Mouse (Mus musculus): ENCODE measurements around the gene Upp2. TPM values are rescaled to one million over a fixed set of nuclear protein-coding genes. Genes with fewer than 3 reads are reported as not detected.

The Upp2 gene
- polyA plus RNA-seq, 1 experiment, result 7.6 TPM

- Histone ChIP-seq H3K4me3 (replicated peaks; ENCODE audit: extremely low read depth, low read depth, low read length) (no peak overlapping the region), H3K4me1 (ENCODE audit: control insufficient read depth, insufficient read depth, low read length) (peaks cover 27% of the 10 kb centered on the region)
- TF ChIP-seq POLR2A (IDR thresholded peaks at IDR 0.05; ENCODE audit: borderline replicate concordance, extremely low read depth, low read depth, low read length), result no peak
- TF ChIP-seq CTCF (IDR thresholded peaks at IDR 0.05; ENCODE audit: insufficient read depth, low read length), result no peak
- 51% methylated on average over 4 of the region's 4 CpGs for WGBS
- DNase-seq, result no peak
Observed at GRCm38 (mm10) chr2:58530521-58530920, 36.6 kb upstream of the Upp2 start.

GRCm38 (mm10) chr2:58532260-58532850 is 34.7 kb upstream of the Upp2 start:
- 20% methylated on average over 10 of the region's 10 CpGs for WGBS
- H3K4me3 ChIP-seq (replicated peaks; ENCODE audit: extremely low read depth, low read depth, low read length), result no peak overlapping the region
- peaks cover 29% of the 10 kb centered on the region for H3K4me1 ChIP-seq (ENCODE audit: control insufficient read depth, insufficient read depth, low read length)
- DNase-seq, result peak; percentile 59
- TF ChIP-seq CTCF (IDR thresholded peaks at IDR 0.05; ENCODE audit: insufficient read depth, low read length) (no peak), POLR2A (IDR thresholded peaks at IDR 0.05; ENCODE audit: borderline replicate concordance, extremely low read depth, low read depth, low read length) (no peak)

GRCm38 (mm10) chr2:58533521-58534001 is 33.5 kb upstream of the Upp2 start:
- no peak for DNase-seq
- TF ChIP-seq CTCF (IDR thresholded peaks at IDR 0.05; ENCODE audit: insufficient read depth, low read length) (no peak), POLR2A (IDR thresholded peaks at IDR 0.05; ENCODE audit: borderline replicate concordance, extremely low read depth, low read depth, low read length) (no peak)
- H3K4me1 ChIP-seq (ENCODE audit: control insufficient read depth, insufficient read depth, low read length), result peaks cover 31% of the 10 kb centered on the region
- 32% methylated on average over 7 of the region's 7 CpGs for WGBS
- no peak overlapping the region for H3K4me3 ChIP-seq (replicated peaks; ENCODE audit: extremely low read depth, low read depth, low read length)

- 60% methylated on average over 4 of the region's 4 CpGs for WGBS
- H3K4me1 ChIP-seq (ENCODE audit: control insufficient read depth, insufficient read depth, low read length), result peaks cover 29% of the 10 kb centered on the region
Observed at GRCm38 (mm10) chr2:58534379-58534778, 32.7 kb upstream of the Upp2 start.

GRCm38 (mm10) chr2:58535233-58535632 is 31.9 kb upstream of the Upp2 start:
- Histone ChIP-seq H3K4me3 (replicated peaks; ENCODE audit: extremely low read depth, low read depth, low read length) (no peak overlapping the region), H3K4me1 (ENCODE audit: control insufficient read depth, insufficient read depth, low read length) (peaks cover 30% of the 10 kb centered on the region)
- no peak for TF ChIP-seq POLR2A (IDR thresholded peaks at IDR 0.05; ENCODE audit: borderline replicate concordance, extremely low read depth, low read depth, low read length)
- TF ChIP-seq CTCF (IDR thresholded peaks at IDR 0.05; ENCODE audit: insufficient read depth, low read length), result no peak
- 82% methylated on average over 8 of the region's 8 CpGs for whole genome bisulfite sequencing
- no peak for DNase-seq

More at GRCm38 (mm10) chr2:58534379-58534778, 32.7 kb upstream of the Upp2 start:
- DNase-seq, result no peak
- TF ChIP-seq CTCF (IDR thresholded peaks at IDR 0.05; ENCODE audit: insufficient read depth, low read length) (no peak), POLR2A (IDR thresholded peaks at IDR 0.05; ENCODE audit: borderline replicate concordance, extremely low read depth, low read depth, low read length) (no peak)
- H3K4me3 ChIP-seq (replicated peaks; ENCODE audit: extremely low read depth, low read depth, low read length), result no peak overlapping the region

- no peak for TF ChIP-seq CTCF (IDR thresholded peaks at IDR 0.05; ENCODE audit: insufficient read depth, low read length)
- no peak for TF ChIP-seq POLR2A (IDR thresholded peaks at IDR 0.05; ENCODE audit: borderline replicate concordance, extremely low read depth, low read depth, low read length)
- WGBS, result 72% methylated on average over 3 of the region's 3 CpGs
Observed at GRCm38 (mm10) chr2:58536796-58537195, 30.3 kb upstream of the Upp2 start.

GRCm38 (mm10) chr2:58538196-58538595 is 28.9 kb upstream of the Upp2 start:
- no peak for DNase-seq
- H3K4me1 ChIP-seq (ENCODE audit: control insufficient read depth, insufficient read depth, low read length), result peaks cover 14% of the 10 kb centered on the region
- TF ChIP-seq CTCF (IDR thresholded peaks at IDR 0.05; ENCODE audit: insufficient read depth, low read length) (no peak), POLR2A (IDR thresholded peaks at IDR 0.05; ENCODE audit: borderline replicate concordance, extremely low read depth, low read depth, low read length) (no peak)
- WGBS, result 95% methylated on average over 6 of the region's 6 CpGs
- H3K4me3 ChIP-seq (replicated peaks; ENCODE audit: extremely low read depth, low read depth, low read length), result no peak overlapping the region

More at GRCm38 (mm10) chr2:58536796-58537195, 30.3 kb upstream of the Upp2 start:
- peaks cover 19% of the 10 kb centered on the region for H3K4me1 ChIP-seq (ENCODE audit: control insufficient read depth, insufficient read depth, low read length)
- H3K4me3 ChIP-seq (replicated peaks; ENCODE audit: extremely low read depth, low read depth, low read length), result no peak overlapping the region
- DNase-seq, result no peak

GRCm38 (mm10) chr2:58543252-58543651 is 23.8 kb upstream of the Upp2 start:
- Histone ChIP-seq H3K4me1 (ENCODE audit: control insufficient read depth, insufficient read depth, low read length) (peaks cover 7% of the 10 kb centered on the region), H3K4me3 (replicated peaks; ENCODE audit: extremely low read depth, low read depth, low read length) (no peak overlapping the region)
- TF ChIP-seq CTCF (IDR thresholded peaks at IDR 0.05; ENCODE audit: insufficient read depth, low read length) (no peak), POLR2A (IDR thresholded peaks at IDR 0.05; ENCODE audit: borderline replicate concordance, extremely low read depth, low read depth, low read length) (no peak)
- 83% methylated on average over 5 of the region's 5 CpGs for WGBS
- DNase-seq, result no peak

GRCm38 (mm10) chr2:58544368-58544767 is 22.7 kb upstream of the Upp2 start:
- no peak for TF ChIP-seq CTCF (IDR thresholded peaks at IDR 0.05; ENCODE audit: insufficient read depth, low read length)
- no peak for TF ChIP-seq POLR2A (IDR thresholded peaks at IDR 0.05; ENCODE audit: borderline replicate concordance, extremely low read depth, low read depth, low read length)
- DNase-seq, result no peak
- WGBS, result 75% methylated on average over 6 of the region's 6 CpGs
- peaks cover 6% of the 10 kb centered on the region for H3K4me1 ChIP-seq (ENCODE audit: control insufficient read depth, insufficient read depth, low read length)
- H3K4me3 ChIP-seq (replicated peaks; ENCODE audit: extremely low read depth, low read depth, low read length), result no peak overlapping the region

- 77% methylated on average over 7 of the region's 7 CpGs for WGBS
- TF ChIP-seq POLR2A (IDR thresholded peaks at IDR 0.05; ENCODE audit: borderline replicate concordance, extremely low read depth, low read depth, low read length) (no peak), CTCF (IDR thresholded peaks at IDR 0.05; ENCODE audit: insufficient read depth, low read length) (no peak)
- Histone ChIP-seq H3K4me1 (ENCODE audit: control insufficient read depth, insufficient read depth, low read length) (peaks cover 4% of the 10 kb centered on the region; the same call in 1 of the 2 replicates), H3K4me3 (replicated peaks; ENCODE audit: extremely low read depth, low read depth, low read length) (no peak overlapping the region)
- no peak for DNase-seq
Observed at GRCm38 (mm10) chr2:58546264-58546663, 20.8 kb upstream of the Upp2 start.
